Mouse (Mus musculus) monocyte, adult 59 days (primary cell): ENCODE measurements around the gene Kif17. TPM values are rescaled to one million over a fixed set of nuclear protein-coding genes. Genes with fewer than 3 reads are reported as not detected.

ENCODE experiments used
- total RNA-seq, 2 experiments: library from RNA; stranded (reverse); gene quantifications; one replicate each; pipeline ENCODE4 v1.2.4; 2023

Kif17 gene
- under 1 TPM; 0.52 to 0.85 TPM for total RNA-seq

GRCm38 (mm10) chr4:138250088-138250960, at the start of gene Kif17, which contains the start of gene Sh2d5:
Gene Kif17 (plus strand): TSS chr4:138250435.
Gene Sh2d5 (plus strand): TSS chr4:138250403.

GRCm38 (mm10) chr4:138216200-138216890, 33.9 kb upstream of the Kif17 start, which contains the start of gene Hp1bp3:
Gene Hp1bp3 (plus strand): TSS chr4:138216296.

GRCm38 (mm10) chr4:138304340-138305104, 54.3 kb downstream of the Kif17 start, which contains the start of gene Ddost:
Gene Ddost (plus strand): TSS chr4:138304730.

GRCm38 (mm10) chr4:138326077-138326695, 76.0 kb downstream of the Kif17 start, which contains the start of gene Pink1:
Gene Pink1 (minus strand): TSS chr4:138326307.

Other genes starting within 250 kb of the Kif17 start
- 10 to 100 TPM; 79.2 to 86.1 TPM for gene Hp1bp3, start 34.1 kb upstream of the Kif17 start, total RNA-seq
- gene Sh2d5, start within 50 bp of the Kif17 start, total RNA-seq = under 1 TPM; 0.36 to 0.50 TPM
- gene Ddost, start 54.3 kb downstream of the Kif17 start, total RNA-seq = 100 to 1,000 TPM in 1 of 2 experiments, 10 to 100 TPM in 1; 98.4 to 102 TPM
- 10 to 100 TPM; 47.7 to 49.5 TPM for gene Pink1, start 75.9 kb downstream of the Kif17 start, total RNA-seq
- not detected for gene Cda, start 117.6 kb downstream of the Kif17 start, total RNA-seq
- not detected for gene Fam43b, start 146.1 kb downstream of the Kif17 start, total RNA-seq
- gene Mul1, start 184.2 kb downstream of the Kif17 start, total RNA-seq = 10 to 100 TPM; 28.2 to 32.0 TPM
- under 1 TPM; 0.21 to 0.30 TPM for gene Camk2n1, start 203.9 kb downstream of the Kif17 start, total RNA-seq